Mouse (Mus musculus): Measurements from ENCODE around the gene Ap3d1.

Ap3d1 gene

DNA sequence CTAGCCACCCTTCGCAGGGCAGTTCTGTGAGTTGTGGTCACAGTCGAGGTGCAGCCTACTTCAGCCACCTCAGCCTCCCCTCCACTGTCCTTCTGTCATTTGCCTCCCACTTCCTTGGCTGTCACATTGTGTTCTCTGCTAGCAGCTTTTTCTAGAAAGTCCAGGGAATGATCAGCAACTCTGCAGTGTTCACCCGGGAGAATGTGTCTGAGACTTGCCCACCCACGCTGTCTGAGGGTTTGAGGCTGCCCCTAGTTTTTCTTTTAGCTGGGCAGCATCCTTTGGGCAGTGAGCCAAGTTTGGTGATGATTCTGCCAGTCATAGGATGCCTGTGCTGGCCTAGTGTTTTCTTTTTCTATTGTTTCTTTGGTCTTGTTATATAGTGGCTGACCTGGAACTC lies 14.9 kb upstream of the Ap3d1 start:
- DNase-seq (ENCODE audit: low read depth): no peak

DNA sequence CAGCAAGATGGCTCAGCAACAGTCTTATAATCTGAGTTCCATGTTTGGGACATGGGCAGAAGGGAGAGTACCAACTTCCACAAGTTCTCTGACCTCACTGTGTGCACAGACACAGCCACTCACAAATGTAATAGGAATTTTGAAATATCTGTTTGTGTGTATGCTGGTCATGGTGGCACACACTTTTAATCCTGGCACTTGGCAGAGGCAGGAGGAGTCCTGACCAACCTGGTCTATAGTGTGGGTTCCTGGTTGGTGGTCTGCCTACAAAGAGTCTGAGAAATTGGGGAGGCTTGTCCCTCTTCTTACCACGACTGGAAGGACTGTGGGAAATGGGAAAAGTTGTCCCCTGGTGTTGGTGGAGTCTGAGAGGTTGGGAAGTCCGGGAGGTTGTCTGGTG lies 14.4 kb upstream of the Ap3d1 start:
- no peak for DNase-seq (ENCODE audit: low read depth)

DNA sequence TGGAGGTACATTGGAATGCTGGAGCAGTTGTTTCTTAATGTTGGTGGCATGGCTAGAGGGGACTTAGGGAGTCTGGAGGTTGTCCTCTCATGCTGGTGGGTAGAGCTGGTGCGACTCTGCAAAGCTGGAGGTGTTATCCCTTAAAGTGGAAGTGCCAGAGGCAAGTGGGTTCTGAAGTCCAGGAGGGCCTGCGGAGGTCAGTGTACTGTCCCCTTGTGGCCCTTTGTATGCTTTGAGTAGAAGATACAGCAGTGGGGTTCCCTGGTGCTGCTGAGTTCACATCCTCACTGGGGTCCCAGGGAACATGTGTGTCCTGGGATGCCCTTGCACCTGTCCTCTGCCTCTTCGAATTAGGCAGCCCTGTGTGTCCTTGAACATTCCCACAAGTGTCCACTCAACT lies 14.0 kb upstream of the Ap3d1 start:
- DNase-seq (ENCODE audit: low read depth): no peak

DNA sequence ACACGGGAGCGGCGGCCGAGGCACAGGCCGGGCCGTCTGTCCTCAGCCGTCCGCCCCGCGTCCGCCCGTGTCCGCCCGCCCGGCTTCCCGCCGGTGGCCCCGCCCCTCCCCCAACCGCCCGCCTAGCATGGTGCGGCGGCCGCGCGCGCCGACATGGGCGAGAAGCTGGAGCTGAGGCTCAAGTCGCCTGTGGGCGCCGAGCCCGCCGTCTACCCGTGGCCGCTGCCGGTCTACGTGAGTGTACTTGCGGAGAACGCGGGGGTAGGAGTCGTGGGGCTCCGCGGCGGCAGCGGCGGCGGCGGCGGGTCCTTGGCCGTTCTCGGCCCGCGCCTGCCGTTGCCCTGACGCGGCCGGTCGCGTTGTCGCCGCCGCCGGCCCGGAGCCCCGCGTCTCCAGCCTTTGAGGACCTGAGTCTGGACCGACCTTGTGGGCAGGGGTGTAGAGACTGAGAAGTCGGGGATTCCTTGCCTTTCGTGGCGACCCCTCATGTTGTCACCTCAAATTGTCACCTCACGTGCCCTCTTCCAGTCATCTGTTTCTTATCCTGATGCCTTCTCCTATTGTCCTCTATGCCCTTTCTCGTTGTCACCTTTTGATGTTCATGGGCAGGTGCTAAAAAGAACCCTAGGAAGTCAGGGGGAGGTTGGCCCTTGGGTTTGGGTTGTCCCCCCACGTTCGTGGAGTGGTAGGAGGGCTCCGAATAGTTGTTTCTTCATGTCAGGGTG lies 13.4 kb upstream of the Ap3d1 start:
- no peak for DNase-seq (ENCODE audit: low read depth)

DNA sequence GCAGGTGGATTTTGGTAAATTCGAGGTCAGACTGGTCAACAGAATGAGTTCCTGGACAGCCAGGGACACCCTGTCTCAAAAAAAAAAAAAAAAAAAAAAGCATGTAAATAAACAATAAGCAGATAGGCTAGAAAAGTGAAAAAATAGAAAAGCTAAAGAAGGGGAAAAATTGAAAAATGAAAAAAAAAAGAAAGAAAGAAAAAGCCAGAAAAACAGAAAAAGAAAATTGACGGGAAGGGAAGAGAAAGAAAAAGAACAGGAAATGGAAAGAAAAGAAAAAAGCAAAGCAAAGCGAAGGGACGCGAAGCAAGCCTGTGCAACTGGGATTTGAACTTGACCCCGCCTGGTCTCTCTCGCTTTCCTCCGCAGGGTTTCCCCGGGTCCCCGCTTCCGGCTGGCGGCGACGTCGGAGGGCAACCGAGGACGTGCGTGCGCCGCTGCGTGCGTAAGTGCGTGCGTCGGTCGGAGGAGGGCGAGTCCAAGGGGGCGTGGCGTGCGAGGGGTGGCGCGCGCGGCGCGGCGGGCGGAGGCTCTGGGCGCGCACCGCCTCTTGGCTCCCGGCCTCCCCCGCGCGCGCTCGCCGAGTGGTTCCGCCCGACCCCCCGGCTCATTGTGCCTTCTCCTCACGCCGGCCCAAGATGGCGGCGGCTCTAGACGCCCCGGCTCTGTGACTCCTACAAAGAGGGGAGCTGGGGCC lies 12.7 kb upstream of the Ap3d1 start, which contains the start of gene Dot1l:
TSS of gene Dot1l (plus strand) at position 613 of the 697 bp plus-strand sequence.
- peak; percentile 84 for DNase-seq (ENCODE audit: low read depth)

DNA sequence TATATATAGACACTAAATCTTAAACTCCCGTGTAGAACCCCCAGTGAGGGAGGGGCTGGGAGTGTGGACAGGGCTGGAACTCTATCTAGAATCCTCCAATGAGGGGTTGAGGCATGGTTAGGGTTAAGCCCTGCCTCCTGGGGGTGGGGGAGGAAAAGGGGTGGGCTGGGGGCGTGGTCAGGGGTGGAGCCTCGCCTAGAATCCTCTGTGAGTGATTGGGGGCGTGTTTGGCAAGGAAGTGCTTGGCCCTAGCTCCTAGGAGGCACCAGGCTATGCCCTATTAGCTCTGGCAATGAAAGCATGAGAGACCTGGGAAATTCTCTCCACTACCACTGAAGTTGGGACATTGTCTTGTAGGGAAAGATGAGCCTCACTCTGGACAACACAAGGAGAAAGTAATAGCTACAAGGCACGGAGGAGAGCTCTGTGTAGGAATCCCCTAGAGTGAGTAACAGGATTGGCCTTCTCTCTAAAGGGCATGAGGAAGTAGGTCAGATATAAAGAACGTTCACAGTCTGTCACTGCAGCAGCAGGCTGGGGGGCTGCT lies 10.1 kb upstream of the Ap3d1 start:
- DNase-seq (ENCODE audit: low read depth): peak; percentile 68

DNA sequence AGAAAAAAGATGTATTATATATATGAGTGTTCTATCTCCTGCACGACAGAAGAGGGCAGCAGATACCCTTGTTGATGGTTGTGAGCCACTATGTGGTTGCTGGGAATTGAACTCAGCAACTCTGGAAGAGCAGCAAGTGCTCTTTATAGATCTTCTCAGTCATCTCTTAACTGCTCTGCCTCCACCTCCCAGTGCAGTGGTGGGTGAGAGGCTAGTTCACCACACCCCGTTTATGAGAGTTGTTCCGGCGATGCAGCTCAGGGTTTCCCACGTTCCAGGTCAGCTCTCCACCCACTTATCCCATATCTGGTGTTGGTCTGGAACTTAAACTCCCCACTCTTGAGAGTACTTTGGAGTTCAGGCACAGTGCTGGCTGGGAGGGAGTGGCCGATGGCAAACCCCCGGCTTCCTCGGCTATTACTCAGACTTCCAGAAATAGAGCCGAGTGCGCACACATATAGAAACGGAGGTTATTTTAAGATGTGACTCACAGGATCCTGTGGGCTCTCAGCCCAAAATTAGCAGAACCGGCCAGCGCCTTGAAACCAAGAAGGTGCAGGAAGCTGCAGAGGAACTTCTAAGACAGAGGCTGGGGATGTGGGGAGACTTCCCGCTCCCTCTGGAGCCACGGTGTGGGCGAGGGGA lies 9.2 kb upstream of the Ap3d1 start:
- DNase-seq (ENCODE audit: low read depth): peak; percentile 93

DNA sequence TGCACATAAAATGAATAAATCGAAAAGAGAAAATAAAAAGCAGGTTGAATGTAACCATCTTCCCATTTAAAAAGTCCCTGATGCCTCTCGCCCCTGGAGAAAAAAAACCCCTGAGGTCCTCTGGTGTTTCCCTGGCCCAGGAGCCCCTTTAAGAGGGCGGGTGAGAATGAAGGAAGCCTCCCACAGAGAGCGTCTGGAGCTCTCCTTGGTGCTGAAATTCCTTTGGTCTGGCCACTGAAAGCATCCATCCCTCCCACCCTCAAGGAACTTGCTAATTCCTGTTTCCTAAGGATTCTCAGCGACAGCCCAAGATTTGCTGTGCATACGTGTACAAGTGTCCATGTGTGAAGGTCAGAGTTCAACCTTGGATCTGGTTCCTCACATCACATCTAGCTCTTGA lies 6.5 kb upstream of the Ap3d1 start:
- no peak for DNase-seq (ENCODE audit: low read depth)

DNA sequence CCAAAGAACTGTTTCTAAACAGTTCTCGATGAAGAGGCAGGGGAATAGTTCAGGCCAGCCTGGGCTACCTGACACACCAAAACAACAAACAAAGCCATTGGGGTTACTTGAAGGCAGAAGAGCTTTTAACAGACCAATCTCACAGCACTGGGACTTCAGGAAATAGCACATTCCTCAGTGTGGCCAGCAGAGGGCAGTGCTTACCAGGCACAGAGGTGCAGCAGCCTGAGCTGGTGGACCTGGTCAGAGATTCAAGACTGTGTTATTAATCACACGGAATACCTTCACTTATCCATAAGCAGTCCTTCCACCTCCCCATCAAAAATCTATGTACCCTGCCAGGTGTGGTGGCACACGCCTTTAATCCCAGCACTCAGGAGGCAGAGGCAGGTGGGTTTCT lies 5.3 kb upstream of the Ap3d1 start:
- no peak for DNase-seq (ENCODE audit: low read depth)

DNA sequence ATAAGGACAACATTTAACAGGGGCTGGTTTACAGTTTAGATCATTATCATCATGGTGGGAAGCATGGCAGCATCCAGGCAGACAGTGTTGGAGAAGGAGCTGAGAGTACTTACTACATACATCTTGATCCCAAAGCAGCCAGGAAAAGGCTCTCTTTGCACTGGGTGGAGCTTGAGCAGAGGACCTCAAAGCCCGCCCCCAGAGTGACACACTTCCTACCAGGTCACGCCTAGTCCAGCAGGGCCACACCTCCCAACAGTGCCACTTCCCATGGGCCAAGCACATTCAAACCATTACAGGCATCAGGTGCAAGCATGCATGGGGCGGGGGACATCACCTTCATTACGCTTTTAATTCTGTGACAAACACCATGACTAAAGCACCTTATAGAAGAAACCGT lies 2.2 kb upstream of the Ap3d1 start:
- DNase-seq (ENCODE audit: low read depth): no peak

DNA sequence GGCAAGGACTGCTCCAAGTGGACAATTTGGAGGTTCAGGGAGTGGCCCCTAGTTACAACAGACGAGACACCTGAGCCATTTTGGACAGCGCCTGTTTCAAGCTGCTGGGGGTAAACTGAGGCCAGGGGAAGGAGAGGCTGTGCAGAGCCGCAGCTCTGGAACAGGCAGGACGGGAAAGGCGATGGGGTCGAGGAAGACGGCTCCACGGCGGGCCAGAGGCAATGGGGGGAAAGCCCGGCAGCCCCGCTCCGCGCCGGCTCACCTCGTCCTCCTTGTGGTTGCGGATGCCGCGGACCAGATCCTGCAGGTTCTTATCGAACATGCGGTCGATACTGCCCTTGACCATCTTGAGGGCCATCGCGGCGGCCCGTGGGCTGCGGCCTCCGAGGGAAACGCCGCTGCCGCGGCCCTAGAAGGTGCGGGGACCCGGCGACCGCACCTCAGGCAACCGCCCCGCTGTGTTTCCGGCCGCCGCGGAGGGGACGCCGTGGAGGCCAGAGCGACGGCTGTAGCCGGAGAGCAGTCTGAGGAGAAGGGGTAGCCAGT lies 357 bp downstream of the Ap3d1 start:
- no peak for DNase-seq (ENCODE audit: low read depth)

DNA sequence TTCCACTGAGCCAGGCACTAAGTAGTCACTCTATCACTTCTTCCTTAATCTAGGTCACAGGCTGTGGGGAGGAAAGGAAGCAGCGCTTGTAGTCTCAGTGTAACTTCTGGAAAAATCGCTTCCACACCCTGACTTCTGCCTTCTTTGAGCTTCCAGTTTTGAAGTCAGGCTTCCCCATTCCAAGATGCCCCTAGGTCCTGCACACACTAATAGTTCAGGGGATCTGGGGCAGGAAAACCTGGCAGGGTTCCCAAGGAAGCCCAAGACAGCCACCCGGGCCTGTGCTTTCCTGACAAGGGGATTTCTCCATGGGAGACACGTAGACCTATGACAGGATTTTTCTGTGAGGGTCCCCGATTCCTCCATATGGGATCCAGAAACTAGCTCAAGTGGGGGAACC lies 918 bp downstream of the Ap3d1 start:
- DNase-seq (ENCODE audit: low read depth): no peak

DNA sequence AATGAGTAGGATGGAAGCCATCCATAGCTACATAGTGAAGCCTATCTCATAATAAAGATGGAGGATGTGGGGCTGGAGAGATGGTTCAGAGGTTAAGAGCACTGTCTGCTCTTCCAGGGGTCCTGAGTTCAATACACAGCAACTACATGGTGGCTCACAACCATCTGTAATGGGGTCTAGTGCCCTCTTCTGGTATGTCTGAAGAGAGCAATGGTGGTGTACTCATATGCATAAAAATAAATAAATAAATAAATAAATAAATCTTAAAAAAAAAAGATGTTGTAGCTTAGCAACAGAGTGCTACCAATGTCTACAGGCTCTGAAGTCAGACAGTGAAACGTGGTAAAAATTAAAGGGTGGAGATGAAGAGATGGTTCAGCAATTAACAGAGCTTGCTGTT lies 3.4 kb downstream of the Ap3d1 start:
- DNase-seq (ENCODE audit: low read depth): no peak

DNA sequence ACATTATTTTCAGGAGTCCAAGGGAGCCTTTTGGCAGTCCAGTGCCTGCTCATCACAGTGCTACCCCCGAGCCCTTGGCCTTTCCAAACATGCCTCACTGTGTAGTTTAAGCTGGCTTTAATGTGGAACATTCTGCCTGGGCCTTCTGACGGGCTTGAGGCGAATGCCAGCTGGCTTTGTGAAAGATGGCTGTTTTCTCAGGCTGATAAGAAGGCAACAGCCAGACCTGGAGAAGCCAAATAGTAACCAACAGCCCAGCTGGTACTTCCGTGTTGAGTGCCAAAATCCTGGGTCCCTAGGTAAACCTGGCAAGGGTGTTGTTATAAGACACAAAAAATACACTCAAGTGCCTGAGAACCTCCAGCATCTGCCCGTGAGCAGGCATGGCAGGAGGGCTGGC lies 5.3 kb downstream of the Ap3d1 start:
- no peak for DNase-seq (ENCODE audit: low read depth)

DNA sequence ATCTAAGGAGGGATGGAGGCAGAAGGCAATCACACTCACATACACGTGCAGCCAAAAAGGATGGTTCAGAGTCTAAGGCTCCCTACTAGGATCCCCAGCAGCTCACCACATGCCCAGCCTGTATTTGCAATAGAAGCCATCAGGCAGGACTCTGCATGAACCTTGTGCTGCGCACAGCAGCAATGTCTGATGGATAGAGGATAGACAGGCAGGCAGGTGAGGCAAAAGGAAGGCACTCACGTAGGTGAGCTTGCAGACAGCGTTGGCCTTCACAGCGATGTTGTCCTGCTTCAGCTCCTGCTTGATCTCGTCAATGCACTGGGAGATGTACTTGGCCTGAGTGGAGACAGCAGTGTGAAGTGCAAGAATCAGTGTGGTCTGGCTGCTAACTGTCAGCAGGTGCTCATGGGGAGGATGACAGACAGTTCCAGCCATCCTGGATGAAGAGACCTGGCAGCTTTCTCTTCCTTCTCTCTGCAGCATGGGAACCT lies 9.4 kb downstream of the Ap3d1 start:
- DNase-seq (ENCODE audit: low read depth): no peak

DNA sequence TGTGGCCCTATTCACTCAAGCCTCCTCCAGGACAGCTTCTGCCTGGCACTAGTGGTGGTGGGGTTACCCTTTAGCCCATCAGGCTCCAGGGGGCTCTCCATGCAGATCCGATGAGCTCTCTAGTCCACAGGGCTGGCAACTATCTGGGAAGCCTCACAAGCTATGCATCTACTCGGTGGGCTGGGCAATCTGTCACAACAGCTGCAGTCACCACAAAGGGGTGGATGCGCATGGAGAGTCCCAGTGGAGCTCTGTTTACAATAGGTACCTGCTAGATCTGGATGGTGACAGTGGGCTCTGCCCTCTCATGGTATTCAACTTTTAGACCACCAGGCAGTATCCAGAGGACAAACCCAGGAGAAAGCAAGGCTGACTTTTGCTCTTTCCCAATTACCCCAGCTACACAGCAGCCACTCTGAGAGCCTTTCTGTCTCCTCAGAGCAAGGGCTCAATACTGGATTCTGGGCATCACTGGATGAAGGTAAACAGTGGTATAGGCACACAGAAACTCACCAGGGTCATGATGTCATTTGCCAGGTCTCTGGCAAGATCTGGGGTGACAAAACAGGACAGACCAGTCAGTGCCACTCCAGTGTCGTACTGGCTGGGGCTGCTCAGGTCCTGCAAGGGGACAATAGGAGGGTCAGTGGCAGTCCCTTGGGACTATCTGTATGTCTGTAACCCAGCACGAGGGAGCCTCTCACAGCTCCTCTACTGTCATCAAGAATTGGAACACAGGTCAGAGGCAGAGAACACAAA lies 14.5 kb downstream of the Ap3d1 start:
- DNase-seq (ENCODE audit: low read depth): no peak

DNA sequence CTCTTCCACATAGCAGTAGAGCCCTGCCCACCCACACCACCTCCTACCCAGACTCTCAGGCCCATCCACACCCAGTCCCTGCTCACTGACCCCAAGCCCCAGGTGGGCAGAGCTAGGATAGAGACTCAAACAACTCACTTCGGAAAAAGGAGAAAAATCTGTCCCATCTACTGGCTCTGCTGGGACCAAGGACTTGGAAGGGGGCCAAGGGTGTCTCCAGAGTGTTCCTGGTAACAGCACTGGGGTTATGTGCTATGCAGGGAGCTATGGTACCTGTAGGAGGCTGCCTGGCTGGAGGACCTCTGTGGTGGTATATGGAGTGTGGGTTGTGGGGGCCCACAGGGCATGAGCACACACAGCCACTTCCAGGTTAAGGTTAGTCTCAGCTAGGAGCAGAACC lies 24.8 kb downstream of the Ap3d1 start:
- no peak for DNase-seq (ENCODE audit: low read depth)

DNA sequence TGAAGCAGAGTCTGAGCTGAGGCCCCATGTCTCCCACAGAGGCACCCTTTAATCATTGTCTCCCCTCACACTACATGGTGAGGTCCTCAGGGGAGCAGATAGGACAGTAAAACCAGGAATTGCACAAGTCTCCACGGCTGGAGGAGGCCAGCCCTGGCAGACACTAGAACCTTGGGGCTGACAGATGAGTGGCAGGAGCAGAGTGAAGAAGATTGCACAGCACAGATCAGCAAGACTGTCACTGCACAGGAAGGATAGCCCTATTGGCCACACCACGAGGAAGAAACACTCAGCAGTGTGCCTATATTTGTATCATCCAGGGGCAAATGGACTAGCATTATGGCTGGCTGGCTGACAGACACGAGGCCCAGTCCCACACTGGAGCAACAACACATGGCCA lies 31.2 kb downstream of the Ap3d1 start:
- DNase-seq (ENCODE audit: low read depth): no peak

DNA sequence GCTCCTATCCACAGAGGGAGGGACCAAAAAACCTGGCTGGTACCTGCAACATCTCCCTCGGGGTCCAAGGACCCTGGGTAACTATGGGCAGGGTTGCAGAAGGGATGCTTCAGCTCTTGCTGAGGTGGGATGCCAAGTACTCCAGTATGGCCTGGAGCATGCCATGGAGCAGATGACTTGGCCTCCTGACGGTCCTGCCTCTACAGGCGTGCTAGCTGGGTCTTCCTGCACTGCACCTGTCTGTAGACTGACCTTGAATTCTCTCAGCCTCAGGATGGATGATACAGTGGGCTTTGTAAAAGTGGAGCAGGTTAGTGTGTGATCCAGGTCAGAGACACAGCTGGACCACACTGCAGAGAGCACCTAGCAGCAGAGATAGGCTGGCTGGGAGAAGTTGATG lies 36.6 kb downstream of the Ap3d1 start:
- DNase-seq (ENCODE audit: low read depth): no peak

DNA sequence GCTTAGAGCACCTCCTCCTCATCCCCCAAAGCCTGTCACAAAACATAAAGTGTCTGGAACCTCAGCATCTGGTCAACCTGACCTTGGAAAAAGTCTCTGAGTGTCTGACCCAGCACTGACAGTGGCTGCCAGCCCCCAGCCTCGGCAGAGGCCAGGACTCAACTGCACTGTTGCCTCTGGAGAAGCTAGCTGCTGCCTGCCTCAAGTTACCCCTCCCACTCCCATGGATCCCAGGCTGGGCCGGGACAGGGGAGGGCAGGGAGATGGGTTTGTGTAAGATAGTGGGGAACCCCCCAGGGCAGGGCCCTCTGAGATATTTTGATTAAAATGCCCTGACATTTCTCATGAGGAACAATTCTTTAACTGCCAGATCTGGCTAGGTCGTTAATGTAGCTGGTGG lies 37.0 kb downstream of the Ap3d1 start:
- no peak for DNase-seq (ENCODE audit: low read depth)

DNA sequence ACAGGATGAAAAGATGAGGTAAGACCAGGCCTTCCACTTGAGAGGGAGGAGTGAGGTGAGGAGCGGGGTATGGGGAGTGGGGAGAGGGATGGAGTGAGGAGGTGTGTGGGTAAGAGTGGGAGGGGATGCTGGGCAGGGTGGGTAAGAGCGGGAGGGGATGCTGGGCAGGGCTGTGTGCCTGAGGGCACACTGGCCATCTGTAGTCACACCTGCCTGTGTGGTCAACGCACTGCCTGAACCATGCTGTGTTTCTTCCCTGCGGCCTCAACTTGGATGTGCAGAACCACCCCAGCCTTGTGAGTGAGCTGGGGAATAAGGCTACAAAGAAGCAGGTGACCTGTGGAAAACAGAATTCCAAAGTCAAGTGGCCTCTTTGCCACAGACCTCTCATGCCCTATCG lies 37.6 kb downstream of the Ap3d1 start:
- no peak for DNase-seq (ENCODE audit: low read depth)

DNA sequence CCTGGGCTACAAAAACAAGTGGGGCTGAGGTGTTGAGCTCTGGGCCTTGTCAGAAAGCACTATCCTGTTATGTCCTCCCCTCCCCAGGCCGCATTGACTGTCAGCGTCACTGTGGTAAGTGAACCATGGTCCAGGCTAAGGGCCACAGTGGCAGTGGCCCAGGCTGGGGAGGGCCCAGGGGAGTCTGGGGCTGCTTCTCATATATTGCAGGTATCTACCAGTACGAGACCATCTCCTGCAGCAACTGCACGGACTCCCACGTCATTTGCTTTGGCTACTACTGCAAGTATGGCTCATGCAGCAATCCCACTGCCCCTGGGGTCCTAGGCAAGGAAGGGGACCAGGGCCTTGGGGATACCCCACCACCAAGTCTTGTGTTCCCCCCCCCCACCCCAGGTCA lies 38.4 kb downstream of the Ap3d1 start:
- DNase-seq (ENCODE audit: low read depth): no peak
